Mouse (Mus musculus): ENCODE results near the gene Rbfox2.
"Not testable (repeated sequence)": the region's sequence is repeated elsewhere in the genome, so short reads cannot be mapped to it uniquely, and the experiment has no call there.

The Rbfox2 gene

DNA sequence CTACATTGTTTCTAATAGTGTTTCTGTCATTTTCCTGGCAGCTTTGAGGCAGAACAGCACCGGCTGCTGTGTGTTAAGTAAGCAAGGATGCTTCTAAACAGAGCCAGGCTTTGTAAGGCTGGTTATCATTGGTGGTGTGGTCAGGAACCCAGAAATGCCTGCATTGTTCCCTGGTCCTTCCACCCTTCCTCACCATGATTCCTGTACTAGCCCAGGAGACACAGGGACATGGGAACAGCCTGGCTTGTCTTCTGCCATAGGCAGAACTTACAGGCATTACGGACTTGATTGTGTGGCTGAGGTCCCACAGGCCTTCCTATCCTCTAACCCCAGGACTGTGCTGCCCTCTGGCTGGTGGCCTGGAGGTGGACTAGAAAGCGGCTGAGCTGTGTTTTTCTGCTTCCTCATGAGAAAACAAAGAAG lies 238.4 kb downstream of the Rbfox2 start:
- no peak for DNase-seq (ENCODE audit: low read depth)

- DNase-seq (ENCODE audit: low read depth), result no peak
Observed at GRCm38 (mm10) chr15:77066233-77066632, 240.6 kb downstream of the Rbfox2 start.

DNA sequence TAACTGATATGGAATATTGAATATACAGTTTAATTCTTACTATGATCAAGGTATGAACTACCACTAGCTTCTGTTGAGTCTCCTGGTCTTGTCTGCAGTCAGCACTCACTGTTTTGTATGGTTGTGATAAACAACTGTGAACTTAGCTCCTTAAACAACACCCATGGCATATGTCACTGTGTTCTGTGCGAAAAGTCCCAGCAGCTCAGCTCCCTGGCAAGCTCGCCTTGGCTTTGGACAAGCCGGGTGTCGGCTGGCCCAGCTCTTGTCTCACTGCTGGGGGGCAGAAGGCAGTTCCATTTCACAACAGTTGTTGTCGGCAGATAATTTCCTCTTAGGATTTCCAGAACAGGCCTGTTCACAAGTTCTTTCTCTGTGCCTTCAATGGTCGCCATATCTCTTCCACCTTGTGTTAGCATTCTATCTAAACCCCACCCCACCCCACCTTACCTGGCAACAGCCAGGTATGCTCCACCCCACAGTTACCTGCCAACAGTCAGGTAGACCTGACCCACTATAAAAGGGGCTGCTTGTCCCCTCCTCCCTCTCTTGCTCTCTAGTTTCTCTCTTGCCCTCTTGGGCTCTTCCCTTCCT lies 241.4 kb downstream of the Rbfox2 start:
- DNase-seq (ENCODE audit: low read depth), result no peak

GRCm38 (mm10) chr15:77062746-77063145 lies 244.1 kb downstream of the Rbfox2 start:
- no peak for DNase-seq (ENCODE audit: low read depth)

- DNase-seq (ENCODE audit: low read depth), result not testable (repeated sequence)
Observed at GRCm38 (mm10) chr15:77059416-77059815, 247.4 kb downstream of the Rbfox2 start.

GRCm38 (mm10) chr15:77058566-77058965 lies 248.2 kb downstream of the Rbfox2 start:
- DNase-seq (ENCODE audit: low read depth), result no peak

GRCm38 (mm10) chr15:77056791-77057051 lies 250.1 kb downstream of the Rbfox2 start:
- DNase-seq (ENCODE audit: low read depth), result no peak

DNA sequence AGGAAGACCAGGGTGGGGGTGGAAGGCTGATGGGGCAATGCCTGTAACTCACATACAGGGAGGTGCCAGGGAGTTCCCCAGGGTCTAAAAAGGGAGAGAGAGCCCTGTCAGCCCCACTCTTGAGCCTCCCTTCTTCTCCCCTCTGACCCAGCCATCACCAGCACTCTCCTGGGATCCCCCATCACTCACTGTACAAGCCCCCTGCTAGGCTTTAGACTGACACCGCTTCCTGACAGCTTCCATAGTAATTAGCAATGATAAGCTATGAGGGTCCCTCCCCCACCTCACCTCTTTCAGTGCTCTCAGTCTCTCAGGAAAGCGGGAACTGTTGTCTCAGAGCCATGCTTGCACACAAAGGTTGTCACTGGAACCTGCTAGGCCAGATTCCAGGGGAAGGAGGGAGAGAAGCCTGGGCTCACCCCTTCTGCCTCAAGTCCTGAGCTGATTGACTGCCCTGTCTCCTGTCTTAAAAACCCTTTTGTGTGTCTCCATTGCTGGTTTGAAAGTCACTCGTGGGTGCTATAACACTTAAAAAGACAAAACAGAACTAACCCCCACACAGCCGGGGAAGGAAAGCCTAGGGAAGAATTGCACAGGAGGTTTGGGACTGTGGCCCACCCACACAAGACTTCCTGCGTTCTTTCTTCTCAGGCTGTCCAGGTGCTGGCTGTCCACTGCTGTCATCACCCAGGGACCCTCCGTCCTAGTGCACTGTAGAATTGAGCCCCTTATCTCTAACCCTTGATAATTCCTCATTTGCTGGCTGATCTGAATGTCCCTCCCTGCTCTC lies 250.6 kb downstream of the Rbfox2 start:
- DNase-seq (ENCODE audit: low read depth), result no peak

- DNase-seq (ENCODE audit: low read depth), result no peak
Observed at GRCm38 (mm10) chr15:77054611-77055175, 252.1 kb downstream of the Rbfox2 start.

GRCm38 (mm10) chr15:77053021-77053420 lies 253.8 kb downstream of the Rbfox2 start:
- no peak for DNase-seq (ENCODE audit: low read depth)

DNA sequence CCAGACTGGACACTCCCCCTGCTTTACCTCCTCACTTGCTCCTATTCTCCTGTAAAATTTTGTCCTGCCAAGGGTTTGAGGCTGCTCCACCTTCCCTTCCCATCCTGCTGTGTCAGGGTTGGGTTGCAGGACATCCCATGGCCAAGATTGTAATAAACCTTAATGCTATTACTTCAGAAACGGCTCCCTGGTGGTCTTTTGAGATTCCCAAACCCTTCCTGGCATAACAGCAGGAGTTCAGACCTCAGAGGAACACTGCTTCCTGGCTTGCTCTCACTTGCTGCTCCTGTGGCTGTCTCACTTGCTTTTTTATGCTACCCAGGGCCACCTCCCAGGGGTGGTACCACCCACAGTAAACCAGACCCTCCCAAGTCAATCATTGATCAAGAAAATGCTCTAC lies 254.6 kb downstream of the Rbfox2 start:
- DNase-seq (ENCODE audit: low read depth), result no peak

DNA sequence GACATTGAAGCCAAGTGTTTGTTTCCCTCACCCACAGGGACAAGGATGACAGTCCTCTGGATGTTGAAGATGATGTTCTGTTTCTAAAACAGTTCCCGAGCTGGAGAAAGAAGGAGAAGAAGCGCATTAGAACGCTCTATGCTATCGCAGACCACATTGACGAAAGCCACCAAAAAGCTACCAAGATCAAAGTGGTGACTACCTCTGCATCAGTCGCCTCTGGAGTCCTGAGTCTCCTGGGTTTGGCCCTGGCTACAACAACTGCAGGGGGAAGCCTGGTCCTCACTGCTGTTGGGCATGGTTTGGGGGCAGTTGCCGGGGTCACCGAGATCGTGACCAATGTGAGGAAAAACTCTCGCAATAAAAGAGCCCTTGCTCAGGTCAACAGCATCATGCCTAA lies 256.2 kb downstream of the Rbfox2 start, which contains the start of gene Mb:
Gene Mb, minus strand, starts transcription at position 101 of the 400 bp plus-strand sequence.
- DNase-seq (ENCODE audit: low read depth), result no peak

DNA sequence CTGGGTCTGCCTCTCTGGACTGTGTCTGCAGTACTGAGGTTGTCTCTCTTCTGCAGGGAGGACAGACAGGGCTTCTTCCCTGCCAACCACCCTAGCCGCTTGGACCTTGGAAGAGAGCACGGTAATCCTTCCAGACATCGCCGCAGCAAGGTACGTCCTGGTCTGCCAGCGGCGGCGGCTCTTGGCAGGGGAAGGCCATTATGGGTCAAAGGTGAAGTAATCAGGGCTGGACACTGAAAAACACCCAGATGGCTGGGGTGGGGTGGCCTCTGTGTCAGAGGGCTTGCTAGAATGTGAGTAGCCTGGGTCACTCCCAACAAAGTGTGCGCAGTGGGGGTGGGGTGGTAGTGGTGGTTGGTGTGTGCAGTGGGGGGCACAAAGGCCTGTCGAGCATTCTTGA lies 261.2 kb downstream of the Rbfox2 start:
- DNase-seq (ENCODE audit: low read depth), result no peak

- no peak for DNase-seq (ENCODE audit: low read depth)
Observed at GRCm38 (mm10) chr15:77044597-77045320, 262.0 kb downstream of the Rbfox2 start, which contains the start of gene Apol6. Apol6 (plus strand) TSS chr15:77044729.

GRCm38 (mm10) chr15:77040784-77041183 lies 266.0 kb downstream of the Rbfox2 start:
- DNase-seq (ENCODE audit: low read depth), result no peak

- no peak for DNase-seq (ENCODE audit: low read depth)
Observed at GRCm38 (mm10) chr15:77039211-77039700, 267.5 kb downstream of the Rbfox2 start.

- DNase-seq (ENCODE audit: low read depth), result no peak
Observed at GRCm38 (mm10) chr15:77037278-77038161, 269.3 kb downstream of the Rbfox2 start.

GRCm38 (mm10) chr15:77036989-77037277 lies 269.9 kb downstream of the Rbfox2 start:
- DNase-seq (ENCODE audit: low read depth), result no peak

DNA sequence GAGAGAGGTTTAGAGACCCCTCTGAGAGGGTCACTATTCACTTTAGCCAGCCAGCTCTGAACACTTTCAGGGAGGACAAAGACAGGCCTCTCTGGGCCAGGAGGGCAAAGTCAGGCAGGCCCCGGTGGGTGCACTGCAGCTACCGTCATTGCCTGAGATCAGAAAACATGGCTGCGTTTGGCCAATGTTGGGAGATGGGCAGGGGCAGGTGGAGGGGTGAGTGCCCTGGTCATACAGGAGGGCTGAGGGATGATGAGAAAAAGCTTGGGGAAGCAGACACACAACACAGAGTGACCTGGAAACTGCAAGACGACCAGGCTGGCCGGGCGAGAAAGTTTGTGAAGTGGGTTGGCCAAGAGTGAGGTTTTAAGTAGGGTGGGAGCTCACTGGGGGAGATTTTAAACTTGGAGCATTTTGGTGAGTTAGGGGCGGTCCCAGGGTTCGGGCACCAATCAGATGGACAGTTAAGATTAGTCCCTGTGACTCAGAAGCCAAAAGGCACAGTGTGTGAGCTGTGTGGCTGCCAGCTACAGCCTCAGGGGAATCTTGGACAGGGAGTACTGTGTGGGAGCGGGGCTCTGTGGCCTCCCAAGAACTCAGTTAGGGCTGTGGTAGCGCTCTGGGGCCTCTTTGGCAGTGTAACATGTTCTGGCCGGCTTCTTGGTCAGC lies 270.4 kb downstream of the Rbfox2 start:
- DNase-seq (ENCODE audit: low read depth), result no peak

GRCm38 (mm10) chr15:77035643-77036042 lies 271.2 kb downstream of the Rbfox2 start:
- no peak for DNase-seq (ENCODE audit: low read depth)

GRCm38 (mm10) chr15:77034526-77034925 lies 272.3 kb downstream of the Rbfox2 start:
- no peak for DNase-seq (ENCODE audit: low read depth)

Measured in naive thymus-derived CD4-positive, alpha-beta T cell, adult 2 months (primary cell).